Mouse (Mus musculus) megakaryocyte, embryonic 14.5 days (primary cell): ENCODE measurements around the gene Hoxc5.

ENCODE experiments used
- FLI1 ChIP-seq: IDR thresholded peaks from 2 replicates; pipeline ENCODE4 v1.6.1; 2012; ENCODE audit warnings: low read length, inconsistent platforms, mixed read lengths
- GATA1 ChIP-seq: IDR thresholded peaks from 3 replicates; pipeline ENCODE4 v1.6.1; 2012; ENCODE audit warnings: mixed read lengths, low read length, inconsistent platforms, borderline replicate concordance

GRCm38 (mm10) chr15:103021544-103021943 lies 54.3 kb downstream of the Hoxc5 start:
- TF ChIP-seq GATA1 (no peak), FLI1 (no peak)
